Mouse (Mus musculus) hindbrain, embryonic 13.5 days (tissue): Measurements from ENCODE around the gene Cped1. TPM values are rescaled to one million over a fixed set of nuclear protein-coding genes. Genes with fewer than 3 reads are reported as not detected.

Experiments
- ATAC-seq: fragments of 200-750 bp; cut with Nextera tagmentation; 2 replicates; pipeline ENCODE4 v1.8.0; 2017; ENCODE audit warnings: moderate TSS enrichment; ENCODE audit not compliant: low FRiP score
- H3K27ac ChIP-seq: fragments of 300-500 bp; sonication (generic); 2 replicates; pipeline ENCODE4 v1.5.1; 2015; ENCODE audit warnings: inconsistent platforms, mild to moderate bottlenecking, moderate library complexity
- H3K27me3 ChIP-seq: fragments of 300-500 bp; sonication (generic); 2 replicates; pipeline ENCODE4 v1.6.1; 2015; ENCODE audit warnings: mild to moderate bottlenecking, inconsistent platforms
- H3K36me3 ChIP-seq: fragments of 300-500 bp; sonication (generic); 2 replicates; pipeline ENCODE4 v1.6.1; 2015; ENCODE audit warnings: mild to moderate bottlenecking, inconsistent platforms
- H3K4me1 ChIP-seq: fragments of 300-500 bp; sonication (generic); replicated peaks from 2 replicates; pipeline ENCODE4 v1.6.1; 2015; ENCODE audit warnings: inconsistent platforms
- H3K4me2 ChIP-seq: fragments of 300-500 bp; sonication (generic); 2 replicates; pipeline ENCODE4 v1.6.1; 2015; ENCODE audit warnings: inconsistent platforms, mild to moderate bottlenecking, moderate library complexity
- H3K4me3 ChIP-seq: fragments of 300-500 bp; sonication (generic); 2 replicates; pipeline ENCODE4 v1.5.1; 2015; ENCODE audit warnings: mild to moderate bottlenecking, inconsistent platforms
- H3K9ac ChIP-seq: fragments of 300-500 bp; sonication (generic); 2 replicates; pipeline ENCODE4 v1.6.1; 2015; ENCODE audit warnings: mild to moderate bottlenecking, inconsistent platforms
- H3K9me3 ChIP-seq: fragments of 300-500 bp; sonication (generic); 2 replicates; pipeline ENCODE4 v1.6.1; 2016; ENCODE audit warnings: inconsistent platforms
- WGBS: fragments of 180-500 bp; shearing (Covaris S2); methylation state at CpG from one replicate; pipeline ENCODE4 v1.1.7; 2015; 5-methylcytosine and 5-hydroxymethylcytosine counted together
- polyA plus RNA-seq: library from polyadenylated mRNA; unstranded; fragments of >200 nt; fragmentation: Nextera tagmentation; extraction: Ambion mirVana; gene quantifications from 2 replicates; pipeline ENCODE4 v1.2.1, GENCODE M21; 2015

The Cped1 gene
- polyA plus RNA-seq: 4.3 and 4.4 TPM in 2 replicates

- Histone ChIP-seq H3K27me3 (peaks cover 37% of the 10 kb centered on the region), H3K9me3 (no peaks in the 10 kb centered on the region), H3K9ac (peak within 1 kb of the TSS; percentile 66), H3K4me3 (peak within 1 kb of the TSS; percentile 46), H3K36me3 (no peaks in the 10 kb centered on the region), H3K4me1 (peaks cover 20% of the 10 kb centered on the region), H3K27ac (no peak within 1 kb of the TSS), H3K4me2 (peak within 1 kb of the TSS; percentile 91)
- peak; percentile 59 for ATAC-seq
- under 1% methylated on average over 38 of the region's 38 CpGs for WGBS
Measured at GRCm38 (mm10) chr6:21985732-21986540, at the start of gene Cped1. Gene Cped1, plus strand, starts transcription at chr6:21985916.

GRCm38 (mm10) chr6:21937981-21938635 lies 47.6 kb upstream of the Cped1 start:
- Histone ChIP-seq H3K4me3 (no peak overlapping the region), H3K27me3 (no peaks in the 10 kb centered on the region), H3K9me3 (no peaks in the 10 kb centered on the region), H3K4me1 (no peaks in the 10 kb centered on the region), H3K4me2 (no peak overlapping the region), H3K36me3 (no peaks in the 10 kb centered on the region), H3K27ac (no peak overlapping the region), H3K9ac (no peak overlapping the region)
- ATAC-seq: no peak
- 84% methylated on average over 4 of the region's 4 CpGs for WGBS

- Histone ChIP-seq H3K27ac (peak within 1 kb of the TSS; percentile 99), H3K9ac (peak within 1 kb of the TSS; percentile 81), H3K36me3 (peaks cover 7% of the 10 kb centered on the region), H3K27me3 (no peaks in the 10 kb centered on the region), H3K4me1 (peaks cover 8% of the 10 kb centered on the region), H3K4me2 (peak within 1 kb of the TSS; percentile 75), H3K4me3 (peak within 1 kb of the TSS; percentile 70), H3K9me3 (no peaks in the 10 kb centered on the region)
- ATAC-seq: peak; percentile 98
- WGBS: under 1% methylated on average over 35 of the region's 35 CpGs
Measured at GRCm38 (mm10) chr6:21949226-21949731, 36.4 kb upstream of the Cped1 start, which contains the start of gene Ing3. Gene Ing3, plus strand, starts transcription at chr6:21949571.

GRCm38 (mm10) chr6:21949771-21950448 lies 35.8 kb upstream of the Cped1 start:
- peak overlapping the region; percentile 70 for H3K4me3 ChIP-seq
- ATAC-seq: peak; percentile 98
- peak overlapping the region; percentile 99 for H3K27ac ChIP-seq
- peak overlapping the region; percentile 81 for H3K9ac ChIP-seq
- peak overlapping the region; percentile 75 for H3K4me2 ChIP-seq
- H3K9me3 ChIP-seq: no peaks in the 10 kb centered on the region
- H3K27me3 ChIP-seq: no peaks in the 10 kb centered on the region
- peaks cover 10% of the 10 kb centered on the region for H3K36me3 ChIP-seq
- 1% methylated on average over 60 of the region's 68 CpGs for WGBS
- peaks cover 8% of the 10 kb centered on the region for H3K4me1 ChIP-seq

GRCm38 (mm10) chr6:21950676-21951075 lies 35.0 kb upstream of the Cped1 start:
- H3K27ac ChIP-seq: peak overlapping the region; percentile 99
- H3K36me3 ChIP-seq: peaks cover 17% of the 10 kb centered on the region
- WGBS: 77% methylated on average over 2 of the region's 2 CpGs
- H3K4me3 ChIP-seq: peak overlapping the region; percentile 70
- H3K9me3 ChIP-seq: no peaks in the 10 kb centered on the region
- peaks cover 8% of the 10 kb centered on the region for H3K4me1 ChIP-seq
- H3K4me2 ChIP-seq: peak overlapping the region; percentile 75
- peak overlapping the region; percentile 81 for H3K9ac ChIP-seq
- H3K27me3 ChIP-seq: no peaks in the 10 kb centered on the region
- no peak for ATAC-seq

GRCm38 (mm10) chr6:21955468-21955867 lies 30.2 kb upstream of the Cped1 start:
- no peak for ATAC-seq
- H3K4me1 ChIP-seq: peaks cover 6% of the 10 kb centered on the region
- H3K27me3 ChIP-seq: no peaks in the 10 kb centered on the region
- no peaks in the 10 kb centered on the region for H3K9me3 ChIP-seq
- no peak overlapping the region for H3K27ac ChIP-seq
- H3K9ac ChIP-seq: no peak overlapping the region
- no peak overlapping the region for H3K4me2 ChIP-seq
- no peak overlapping the region for H3K4me3 ChIP-seq
- H3K36me3 ChIP-seq: peaks cover 46% of the 10 kb centered on the region
- 87% methylated on average over 4 of the region's 4 CpGs for WGBS

GRCm38 (mm10) chr6:21958922-21959321 lies 26.8 kb upstream of the Cped1 start:
- Histone ChIP-seq H3K9me3 (no peaks in the 10 kb centered on the region), H3K4me3 (no peak overlapping the region), H3K27ac (no peak overlapping the region), H3K27me3 (no peaks in the 10 kb centered on the region), H3K9ac (no peak overlapping the region), H3K4me1 (no peaks in the 10 kb centered on the region), H3K4me2 (no peak overlapping the region), H3K36me3 (peaks cover 44% of the 10 kb centered on the region)
- ATAC-seq: no peak
- WGBS: 92% methylated on average over 4 of the region's 4 CpGs

- no peak overlapping the region for H3K9ac ChIP-seq
- H3K4me3 ChIP-seq: no peak overlapping the region
- H3K27ac ChIP-seq: no peak overlapping the region
- WGBS: 92% methylated on average over 5 of the region's 5 CpGs
- no peaks in the 10 kb centered on the region for H3K4me1 ChIP-seq
- H3K9me3 ChIP-seq: no peaks in the 10 kb centered on the region
- no peaks in the 10 kb centered on the region for H3K27me3 ChIP-seq
- peaks cover 42% of the 10 kb centered on the region for H3K36me3 ChIP-seq
- no peak for ATAC-seq
- no peak overlapping the region for H3K4me2 ChIP-seq
Measured at GRCm38 (mm10) chr6:21959909-21960308, 25.8 kb upstream of the Cped1 start.

GRCm38 (mm10) chr6:21977532-21977931 lies 8.2 kb upstream of the Cped1 start:
- Histone ChIP-seq H3K9me3 (no peaks in the 10 kb centered on the region), H3K4me1 (no peaks in the 10 kb centered on the region), H3K9ac (no peak overlapping the region), H3K36me3 (peaks cover 27% of the 10 kb centered on the region), H3K27me3 (no peaks in the 10 kb centered on the region), H3K4me2 (no peak overlapping the region), H3K4me3 (no peak overlapping the region), H3K27ac (no peak overlapping the region)
- 94% methylated on average over 2 of the region's 2 CpGs for WGBS
- ATAC-seq: no peak

GRCm38 (mm10) chr6:21981114-21981513 lies 4.6 kb upstream of the Cped1 start:
- peaks cover 13% of the 10 kb centered on the region for H3K4me1 ChIP-seq
- H3K27me3 ChIP-seq: peaks cover 14% of the 10 kb centered on the region
- no peak overlapping the region for H3K9ac ChIP-seq
- ATAC-seq: no peak
- H3K4me2 ChIP-seq: no peak overlapping the region
- H3K27ac ChIP-seq: no peak overlapping the region
- no peak overlapping the region for H3K4me3 ChIP-seq
- 86% methylated on average over 1 of the region's 1 CpGs for WGBS
- no peaks in the 10 kb centered on the region for H3K9me3 ChIP-seq
- peaks cover 3% of the 10 kb centered on the region for H3K36me3 ChIP-seq

- WGBS: 9% methylated on average over 16 of the region's 16 CpGs
- Histone ChIP-seq H3K4me1 (peaks cover 20% of the 10 kb centered on the region), H3K36me3 (no peaks in the 10 kb centered on the region), H3K4me2 (peak overlapping the region; percentile 91), H3K9me3 (no peaks in the 10 kb centered on the region), H3K27me3 (peaks cover 37% of the 10 kb centered on the region), H3K9ac (peak overlapping the region; percentile 66), H3K27ac (no peak overlapping the region), H3K4me3 (peak overlapping the region; percentile 46)
- peak; percentile 65 for ATAC-seq
Measured at GRCm38 (mm10) chr6:21984990-21985731, 555 bp upstream of the Cped1 start.
